Mouse (Mus musculus): ENCODE results near the gene Ang2. TPM values are rescaled to one million over a fixed set of nuclear protein-coding genes. Genes with fewer than 3 reads are reported as not detected.
A peak's percentile ranks its signal among the peaks of the same experiment; 100 is the strongest.
"Not testable (repeated sequence)": the region's sequence is repeated elsewhere in the genome, so short reads cannot be mapped to it uniquely, and the experiment has no call there.

Gene Ang2
- 1.4 TPM for polyA plus RNA-seq (2012; fragmentation: generic; extraction: Trizol)

DNA sequence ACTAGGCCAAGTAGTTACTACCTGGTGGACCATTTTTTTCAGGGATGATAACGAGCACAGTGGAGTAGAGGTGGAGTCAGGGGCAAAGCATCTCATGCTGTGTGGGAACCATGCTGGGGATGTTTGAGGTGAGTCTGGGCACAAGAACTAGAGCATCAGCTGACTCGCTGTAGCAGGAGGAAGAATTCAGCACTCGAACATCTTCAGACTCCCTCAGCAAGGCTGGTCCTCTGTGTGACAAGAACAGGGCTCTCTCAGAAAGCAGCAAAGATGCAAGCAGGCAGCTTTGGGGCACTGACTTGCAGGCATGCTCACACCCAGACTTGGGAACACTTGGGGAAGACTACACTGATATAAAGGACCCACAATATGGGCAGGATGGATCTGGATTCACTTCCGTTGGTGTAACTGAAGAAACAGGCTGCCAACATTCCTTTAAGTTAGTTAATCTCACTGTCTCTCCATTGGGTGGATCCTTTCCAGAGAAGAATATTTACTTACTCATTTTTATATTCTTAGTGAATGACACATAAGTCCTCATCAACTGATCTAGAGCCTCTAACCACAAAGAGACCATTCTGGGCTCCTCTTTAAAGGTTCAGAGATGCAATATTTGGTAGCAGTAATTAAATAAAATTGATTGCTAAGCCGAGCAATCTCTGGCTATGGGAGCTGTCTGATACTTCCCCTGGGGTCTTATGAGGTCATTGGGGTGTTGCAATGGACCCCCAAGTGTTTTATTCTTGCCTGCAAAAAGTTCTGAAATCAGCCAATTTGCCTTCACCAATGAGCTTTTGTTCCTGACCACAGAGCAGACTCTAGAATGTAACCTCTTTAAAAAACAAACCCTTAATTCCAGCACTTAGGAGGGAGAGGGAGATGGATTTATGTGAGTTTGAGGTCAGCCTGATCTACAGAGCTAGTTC is at the start of gene Ang2:
Gene Ang2 (minus strand): TSS at position 51 of the 926 bp plus-strand sequence.
- no peak within 1 kb of the TSS for H3K4me3 ChIP-seq
- no peak within 1 kb of the TSS for H3ac ChIP-seq (ENCODE audit: control insufficient read depth, insufficient read length)
- TF ChIP-seq USF1 (IDR thresholded peaks at IDR 0.05; ENCODE audit: low read depth) (no peak), TCF12 (IDR thresholded peaks at IDR 0.05; ENCODE audit: insufficient read depth, poor library complexity, severe bottlenecking) (no peak), MYOD1 (IDR thresholded peaks at IDR 0.05; ENCODE audit: control insufficient read depth in 1 of 3, insufficient read length in 2 of 3, low read depth in 2 of 3) (no peak), CEBPB (IDR thresholded peaks at IDR 0.05; ENCODE audit: insufficient read depth, poor library complexity, severe bottlenecking) (peak; percentile 77), REST (IDR thresholded peaks at IDR 0.05; ENCODE audit: insufficient read depth, insufficient read length) (no peak), E2F4 (IDR thresholded peaks at IDR 0.05; ENCODE audit: insufficient read depth) (no peak), POLR2A (IDR thresholded peaks at IDR 0.05; ENCODE audit: insufficient read length, low read depth) (no peak), POLR2AphosphoS2 (IDR thresholded peaks at IDR 0.05; ENCODE audit: insufficient read length, low read depth) (no peak), MAX (IDR thresholded peaks at IDR 0.05; ENCODE audit: low read depth) (no peak)
- H3K27me3 ChIP-seq (ENCODE audit: control insufficient read depth, insufficient read depth, insufficient read length): no peaks in the 10 kb centered on the region
- H3K36me3 ChIP-seq (ENCODE audit: control insufficient read depth, insufficient read depth): no peaks in the 10 kb centered on the region
- H3K4me2 ChIP-seq (ENCODE audit: low read depth): peak within 1 kb of the TSS; percentile 57
- no peaks in the 10 kb centered on the region for H3K79me2 ChIP-seq (ENCODE audit: control insufficient read depth, insufficient read depth)

DNA sequence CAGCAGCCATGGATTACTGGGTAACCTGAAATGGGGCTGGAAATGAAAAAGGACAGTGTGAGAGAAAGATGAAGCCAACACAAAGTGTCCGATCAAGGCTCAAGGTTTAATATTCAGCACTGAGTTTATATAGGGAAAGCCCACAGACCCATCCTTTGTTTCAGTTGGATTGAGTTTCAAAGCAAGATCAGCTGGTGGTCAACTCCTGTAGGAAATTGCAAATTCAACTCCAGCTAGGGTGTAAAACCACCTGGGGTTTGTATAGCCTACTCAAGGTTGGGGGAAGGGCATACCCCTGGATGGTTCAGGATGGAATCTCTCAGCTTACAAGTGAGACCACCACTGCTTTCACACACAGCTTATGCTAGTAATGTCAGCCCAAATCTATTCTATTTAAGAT is 48.8 kb upstream of the Ang2 start:
- Histone ChIP-seq H3K79me2 (ENCODE audit: control insufficient read depth, insufficient read depth) (no peaks in the 10 kb centered on the region), H3ac (ENCODE audit: control insufficient read depth, insufficient read length) (no peak overlapping the region), H3K27me3 (ENCODE audit: control insufficient read depth, insufficient read depth, insufficient read length) (no peaks in the 10 kb centered on the region), H3K4me2 (ENCODE audit: low read depth) (no peak overlapping the region), H3K4me3 (no peak overlapping the region), H3K36me3 (ENCODE audit: control insufficient read depth, insufficient read depth) (no peaks in the 10 kb centered on the region)
- TF ChIP-seq E2F4 (IDR thresholded peaks at IDR 0.05; ENCODE audit: insufficient read depth) (no peak), POLR2A (IDR thresholded peaks at IDR 0.05; ENCODE audit: insufficient read length, low read depth) (no peak), MYOD1 (IDR thresholded peaks at IDR 0.05; ENCODE audit: control insufficient read depth in 1 of 3, insufficient read length in 2 of 3, low read depth in 2 of 3) (no peak), MYOG (IDR thresholded peaks at IDR 0.05; ENCODE audit: control insufficient read depth in 1 of 3, insufficient read depth in 1 of 3, insufficient read length in 2 of 3, low read depth in 2 of 3) (no peak), TCF12 (IDR thresholded peaks at IDR 0.05; ENCODE audit: insufficient read depth, poor library complexity, severe bottlenecking) (no peak), USF1 (IDR thresholded peaks at IDR 0.05; ENCODE audit: low read depth) (no peak), POLR2AphosphoS2 (IDR thresholded peaks at IDR 0.05; ENCODE audit: insufficient read length, low read depth) (no peak), CEBPB (IDR thresholded peaks at IDR 0.05; ENCODE audit: insufficient read depth, poor library complexity, severe bottlenecking) (no peak), TCF3 (IDR thresholded peaks at IDR 0.05; ENCODE audit: insufficient read length, low read depth) (no peak), REST (IDR thresholded peaks at IDR 0.05; ENCODE audit: insufficient read depth, insufficient read length) (no peak), SRF (IDR thresholded peaks at IDR 0.05; ENCODE audit: control insufficient read depth, insufficient read length, low read depth) (no peak), MAX (IDR thresholded peaks at IDR 0.05; ENCODE audit: low read depth) (no peak)

DNA sequence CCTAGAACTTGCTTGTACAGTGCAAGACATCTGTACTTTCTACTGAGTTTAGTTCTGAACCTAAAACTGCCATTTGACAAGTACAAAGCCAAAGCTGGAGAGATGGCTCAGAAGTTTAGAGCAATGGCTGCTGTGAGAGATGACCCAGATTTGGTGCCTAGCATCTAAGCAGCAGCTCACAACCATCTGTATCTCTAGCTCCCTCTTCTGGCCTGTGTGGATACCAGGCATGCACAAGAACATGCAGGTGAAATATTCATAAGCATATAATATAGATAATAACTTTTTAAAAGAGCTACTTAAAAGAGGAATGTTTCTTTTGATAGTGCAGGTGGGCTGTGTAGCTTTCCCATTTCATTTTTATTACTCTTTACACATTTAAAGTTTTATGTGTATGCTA is 42.0 kb upstream of the Ang2 start:
- Histone ChIP-seq H3K79me2 (ENCODE audit: control insufficient read depth, insufficient read depth) (no peaks in the 10 kb centered on the region), H3K4me2 (ENCODE audit: low read depth) (no peak overlapping the region), H3K36me3 (ENCODE audit: control insufficient read depth, insufficient read depth) (no peaks in the 10 kb centered on the region), H3K27me3 (ENCODE audit: control insufficient read depth, insufficient read depth, insufficient read length) (no peaks in the 10 kb centered on the region), H3ac (ENCODE audit: control insufficient read depth, insufficient read length) (no peak overlapping the region), H3K4me3 (no peak overlapping the region)
- no peak for TF ChIP-seq REST (IDR thresholded peaks at IDR 0.05; ENCODE audit: insufficient read depth, insufficient read length)

DNA sequence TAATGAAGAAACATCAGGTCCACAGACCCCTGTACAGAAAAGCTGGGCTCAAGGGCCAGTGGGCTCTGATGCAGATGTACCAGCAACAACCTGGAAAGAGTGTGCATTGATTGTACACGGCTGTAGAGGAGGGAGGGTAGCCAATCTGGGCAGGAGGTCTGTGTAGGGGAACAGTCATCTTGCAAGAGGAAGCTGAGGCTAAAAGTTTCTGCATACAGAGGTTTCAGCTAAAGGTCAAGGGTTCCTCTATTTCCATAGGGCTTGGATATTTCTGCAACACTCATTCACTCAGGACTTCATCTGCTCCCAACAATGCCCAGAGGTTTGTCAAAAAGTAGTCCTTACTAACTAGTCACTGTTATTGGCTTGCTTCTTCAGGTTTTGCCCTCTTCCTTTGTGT is 38.5 kb upstream of the Ang2 start:
- H3K27me3 ChIP-seq (ENCODE audit: control insufficient read depth, insufficient read depth, insufficient read length); H3K4me3 ChIP-seq; H3K4me2 ChIP-seq (ENCODE audit: low read depth); H3K36me3 ChIP-seq (ENCODE audit: control insufficient read depth, insufficient read depth); H3ac ChIP-seq (ENCODE audit: control insufficient read depth, insufficient read length); H3K79me2 ChIP-seq (ENCODE audit: control insufficient read depth, insufficient read depth): not testable (repeated sequence)

DNA sequence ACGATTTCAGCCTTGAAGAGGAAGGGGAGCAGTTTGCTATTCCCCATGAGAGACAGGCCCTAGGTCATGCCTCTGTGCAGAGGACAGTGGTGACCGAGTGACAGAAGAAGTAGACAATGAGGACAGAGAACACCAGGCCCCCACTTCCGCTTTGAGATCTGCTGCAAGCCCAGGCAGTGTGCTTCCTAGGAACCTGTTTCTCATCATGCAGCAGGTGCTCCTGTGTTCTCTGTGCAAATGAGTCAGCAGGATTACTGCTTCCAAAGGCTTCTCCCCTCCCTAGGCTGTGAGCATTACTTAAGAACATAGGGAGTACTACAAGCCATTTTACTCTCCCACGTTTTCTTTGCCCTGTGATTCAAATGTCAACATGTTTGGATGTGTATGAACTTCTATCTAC is 30.7 kb upstream of the Ang2 start:
- H3K4me3 ChIP-seq; H3K36me3 ChIP-seq (ENCODE audit: control insufficient read depth, insufficient read depth); H3K27me3 ChIP-seq (ENCODE audit: control insufficient read depth, insufficient read depth, insufficient read length); H3ac ChIP-seq (ENCODE audit: control insufficient read depth, insufficient read length); H3K79me2 ChIP-seq (ENCODE audit: control insufficient read depth, insufficient read depth); H3K4me2 ChIP-seq (ENCODE audit: low read depth): not testable (repeated sequence)

DNA sequence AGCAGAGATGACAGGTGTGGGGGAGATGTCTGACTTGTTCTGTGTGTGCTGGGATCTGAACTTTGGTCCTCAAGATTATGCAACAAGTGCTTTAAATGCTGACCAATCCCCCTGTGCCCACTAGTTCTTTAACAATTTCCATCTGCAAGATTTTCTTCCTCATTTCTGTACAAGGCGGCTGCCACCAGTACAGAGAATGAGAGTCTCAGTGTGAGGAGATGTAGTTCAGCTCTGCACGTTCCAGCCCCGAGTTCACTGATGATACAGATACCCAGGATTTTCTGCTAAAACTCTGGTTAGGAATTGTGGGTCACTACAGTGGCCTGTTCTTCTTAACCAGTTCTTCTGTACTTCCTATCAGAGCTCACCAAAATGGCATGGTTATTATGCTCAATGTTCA is 21.1 kb upstream of the Ang2 start:
- H3ac ChIP-seq (ENCODE audit: control insufficient read depth, insufficient read length); H3K4me2 ChIP-seq (ENCODE audit: low read depth); H3K4me3 ChIP-seq; H3K79me2 ChIP-seq (ENCODE audit: control insufficient read depth, insufficient read depth); H3K36me3 ChIP-seq (ENCODE audit: control insufficient read depth, insufficient read depth); H3K27me3 ChIP-seq (ENCODE audit: control insufficient read depth, insufficient read depth, insufficient read length): not testable (repeated sequence)

All from myocyte (in vitro differentiated cells).